Mouse (Mus musculus) left cerebral cortex, postnatal 36 days (tissue): ENCODE measurements at regions not wholly inside any gene's neighbourhood (a gene's known extent, or its start where the extent isn't known, plus 50 kb on each side); places are given as distances from the start of the nearest gene placed in this dataset.

ENCODE experiments used
- DNase-seq, 2 experiments: peaks; one replicate each; pipeline ENCODE4 v3.0.0; 2021 to 2022; ENCODE audit warnings: low spot score in 2 of 2, mixed read lengths in 1 of 2
- intact Hi-C: fragments of 180-260 bp; cut with DNase I; formaldehyde crosslinking; loops from one replicate; pipeline ENCODE4 v1.15.1; 2025

- DNase-seq = no peak
- intact Hi-C loops = no loop called here
These were observed 113.0 kb upstream of the 1700021F07Rik start for GRCm38 (mm10) chr2:173409433-173409832.

GRCm38 (mm10) chr2:173413906-173414656, 108.3 kb upstream of the 1700021F07Rik start:
- intact Hi-C loops = no loop called here

DNA sequence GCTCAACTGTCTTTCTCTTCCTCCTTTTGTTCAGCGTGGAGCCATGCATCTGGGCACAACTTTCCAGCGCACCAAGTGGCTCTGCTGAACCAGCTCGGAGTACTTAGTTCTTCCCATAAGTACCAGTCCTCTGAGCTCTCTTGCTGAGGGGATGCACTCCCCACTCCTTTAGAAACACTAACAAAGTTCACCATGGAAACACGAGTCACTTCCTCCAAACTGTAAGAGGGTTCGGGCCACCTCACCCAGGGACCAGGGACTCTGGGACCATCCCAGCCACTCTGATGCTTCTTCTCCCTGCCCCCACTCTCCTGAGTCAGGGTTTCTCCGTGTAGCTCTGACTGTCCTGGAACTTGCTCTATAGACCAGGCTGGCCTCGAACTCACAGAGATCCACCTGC, 107.0 kb upstream of the 1700021F07Rik start:
- no peak for DNase-seq
- intact Hi-C loops = no loop called here

More at GRCm38 (mm10) chr2:173413906-173414656, 108.3 kb upstream of the 1700021F07Rik start:
- DNase-seq = peak in 1 of 2 experiments; percentile 25

GRCm38 (mm10) chr2:173416921-173417320, 105.5 kb upstream of the 1700021F07Rik start:
- DNase-seq = no peak
- intact Hi-C loops = no loop called here

DNA sequence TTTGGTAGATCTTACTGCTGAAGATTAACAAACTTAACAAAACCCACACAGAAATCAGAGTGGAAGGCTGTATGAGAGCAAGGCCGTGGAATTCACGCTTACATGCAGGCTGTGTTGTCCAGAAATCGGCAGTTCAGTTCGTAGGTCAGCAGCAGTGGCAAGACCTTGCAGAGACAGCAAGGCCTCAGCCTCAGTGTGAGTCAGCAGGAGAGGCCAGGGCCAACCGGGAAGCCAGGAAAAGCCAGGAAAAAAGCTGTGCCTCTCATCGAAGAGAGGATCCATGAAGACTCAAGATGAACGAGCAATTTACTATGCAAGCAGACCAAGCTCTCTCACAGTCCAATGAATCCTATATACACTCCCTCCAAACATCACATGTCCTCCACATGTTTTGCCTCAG, 103.4 kb upstream of the 1700021F07Rik start:
- DNase-seq = no peak
- intact Hi-C loops = no loop called here

- intact Hi-C loops = no loop called here
- DNase-seq = peak in 1 of 2 experiments; percentile 24
These were observed 102.4 kb upstream of the 1700021F07Rik start for GRCm38 (mm10) chr2:173419972-173420391.

- intact Hi-C loops = no loop called here
- no peak for DNase-seq
These were observed 101.9 kb upstream of the 1700021F07Rik start for GRCm38 (mm10) chr2:173420481-173420880.

GRCm38 (mm10) chr2:173424875-173425274, 97.5 kb upstream of the 1700021F07Rik start:
- intact Hi-C loops = no loop called here
- DNase-seq = no peak

DNA sequence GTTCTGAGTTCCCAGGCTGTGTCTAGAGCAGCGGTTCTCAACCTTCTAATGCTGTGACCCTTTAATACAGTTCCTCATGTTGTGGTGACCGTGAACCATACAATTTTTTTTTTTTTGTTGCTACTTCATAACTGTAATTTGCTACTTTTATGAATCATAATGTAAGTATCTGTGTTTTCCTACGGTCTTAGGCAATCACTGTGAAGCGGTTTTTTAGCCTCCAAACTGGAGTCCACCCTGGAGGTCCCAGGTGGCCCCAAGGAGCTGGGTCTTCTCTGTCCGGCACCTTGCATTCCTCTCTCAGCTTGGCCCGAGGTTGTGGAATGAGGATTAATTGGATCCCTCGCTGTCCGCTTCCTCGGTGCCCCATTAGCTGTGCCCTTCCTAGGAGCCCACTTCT, 96.6 kb upstream of the 1700021F07Rik start:
- DNase-seq = no peak
- intact Hi-C loops = no loop called here

DNA sequence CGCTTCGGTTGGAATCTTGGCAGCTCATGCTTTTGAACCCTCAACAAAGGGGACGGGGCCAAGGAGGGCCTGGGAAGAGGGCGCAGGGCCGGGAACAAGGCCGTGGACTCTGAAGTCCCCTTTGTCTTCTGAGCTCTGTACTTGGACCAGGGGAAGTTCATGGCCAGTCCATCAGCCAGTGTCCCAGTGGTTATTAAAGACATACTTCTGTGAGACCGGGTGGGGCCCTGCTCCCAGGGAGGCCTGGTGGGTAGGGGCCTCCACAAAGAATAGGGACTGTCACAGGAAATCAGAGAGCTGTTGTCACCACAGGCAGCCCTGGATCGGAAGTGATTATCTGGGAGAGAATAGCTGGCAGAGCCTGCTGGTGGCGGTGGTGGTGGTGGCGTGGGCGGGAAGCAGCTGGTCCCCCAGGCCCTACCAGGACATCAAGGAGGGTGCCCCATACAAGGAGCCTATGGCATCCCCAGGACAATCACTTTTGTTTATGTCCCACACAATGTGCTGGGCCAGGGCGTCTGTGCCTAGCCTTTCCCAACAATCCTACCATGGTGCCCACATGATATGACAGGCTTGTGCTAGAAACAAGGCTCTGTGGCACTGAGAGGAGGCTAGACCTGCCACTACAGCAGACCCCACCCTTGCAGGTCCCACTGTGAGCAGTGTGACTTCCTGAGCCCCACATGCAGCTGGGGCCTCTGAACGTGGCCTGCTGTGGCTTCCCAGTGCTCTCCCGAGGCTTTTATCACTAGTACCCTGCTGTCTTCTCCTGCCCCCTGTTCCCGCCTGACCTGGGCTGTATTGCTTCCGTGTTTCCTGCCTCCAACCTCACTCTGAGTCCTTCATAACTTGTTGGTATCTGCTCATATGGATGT, 96.0 kb upstream of the 1700021F07Rik start:
- DNase-seq = no peak
- intact Hi-C loops = no loop called here

- no peak for DNase-seq
- intact Hi-C loops = no loop called here
These were observed 94.4 kb upstream of the 1700021F07Rik start for GRCm38 (mm10) chr2:173427888-173428450.

DNA sequence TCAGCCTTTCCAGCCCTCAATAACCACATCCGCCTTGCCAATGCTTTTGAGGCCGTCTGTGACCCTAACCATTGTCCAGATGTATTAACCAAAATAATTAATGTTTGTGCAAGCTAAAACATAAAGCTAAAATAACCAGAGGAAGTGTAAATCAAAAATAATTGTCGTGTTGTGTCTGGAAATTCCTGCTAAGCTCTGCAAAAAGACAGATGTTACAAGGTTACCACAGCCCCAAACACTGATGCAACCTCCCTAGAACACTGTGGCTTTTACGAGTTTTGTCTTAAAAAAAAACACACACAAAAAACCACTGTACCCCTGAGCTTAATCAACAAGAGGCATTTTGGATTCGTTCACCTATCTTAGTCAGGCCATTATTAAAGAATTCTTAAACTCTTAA, 90.5 kb upstream of the 1700021F07Rik start:
- intact Hi-C loops = no loop called here

GRCm38 (mm10) chr2:173432258-173432657, 90.1 kb upstream of the 1700021F07Rik start:
- intact Hi-C loops = no loop called here
- DNase-seq = no peak

More for the DNA sequence above, 90.5 kb upstream of the 1700021F07Rik start:
- DNase-seq = no peak

DNA sequence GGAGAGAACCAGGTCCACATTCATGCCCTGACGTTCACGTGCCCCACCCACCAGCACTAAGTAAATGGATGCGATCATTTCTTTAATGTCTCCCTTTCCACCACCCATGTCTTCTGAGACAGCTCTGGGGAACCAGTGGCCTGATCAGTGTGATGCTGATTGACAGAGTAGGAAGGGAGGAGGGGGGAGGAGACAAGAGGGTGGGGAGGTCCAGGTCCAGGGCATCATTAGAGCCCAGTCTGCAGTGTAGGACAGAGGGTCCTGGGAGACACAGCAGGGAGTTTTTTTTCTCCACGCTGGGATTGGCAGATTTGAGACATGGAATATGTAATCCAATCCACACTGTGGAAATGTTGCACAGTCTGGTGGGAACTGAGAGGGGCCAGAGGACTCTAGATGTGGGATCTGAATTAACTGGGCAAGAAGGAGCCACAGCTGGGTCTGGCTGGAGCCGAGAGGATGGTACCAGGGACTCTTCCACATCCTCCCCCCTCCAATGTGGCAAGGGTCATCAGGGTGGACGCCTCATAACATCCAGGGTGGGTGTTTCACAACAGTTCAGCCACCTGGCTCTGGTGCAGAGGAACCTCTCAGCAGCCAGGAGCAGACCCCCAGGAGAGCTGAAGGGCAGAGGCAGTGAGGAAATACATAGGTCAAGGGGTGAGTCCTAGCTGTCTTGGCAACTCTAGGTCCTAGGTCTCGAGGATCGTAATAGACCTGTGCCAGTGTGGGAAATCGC, 89.3 kb upstream of the 1700021F07Rik start:
- intact Hi-C loops = no loop called here
- no peak for DNase-seq

DNA sequence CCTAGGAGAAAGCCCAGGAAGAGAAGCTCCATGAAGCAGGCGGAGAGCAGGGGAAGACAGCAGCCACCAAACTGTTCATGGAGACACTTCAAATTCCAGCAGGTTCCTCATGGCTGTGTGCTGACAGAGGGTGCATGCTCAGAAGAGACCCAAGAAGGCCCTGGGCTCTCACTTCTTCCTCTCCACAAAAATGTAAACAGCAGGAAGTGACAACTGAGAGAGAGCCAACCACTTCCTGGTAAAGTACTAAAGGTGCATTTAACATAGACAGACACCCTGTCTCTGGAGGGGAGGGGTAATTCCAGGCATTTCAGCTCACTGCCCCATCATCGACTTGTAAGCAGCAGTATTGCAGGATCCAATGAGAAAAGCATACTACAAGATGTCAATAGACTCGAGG, 85.8 kb upstream of the 1700021F07Rik start:
- no peak for DNase-seq
- intact Hi-C loops = no loop called here

- intact Hi-C loops = no loop called here
- no peak for DNase-seq
These were observed 83.4 kb upstream of the 1700021F07Rik start for GRCm38 (mm10) chr2:173439031-173439430.

- intact Hi-C loops = no loop called here
- no peak for DNase-seq
These were observed 80.3 kb upstream of the 1700021F07Rik start for GRCm38 (mm10) chr2:173442056-173442455.

DNA sequence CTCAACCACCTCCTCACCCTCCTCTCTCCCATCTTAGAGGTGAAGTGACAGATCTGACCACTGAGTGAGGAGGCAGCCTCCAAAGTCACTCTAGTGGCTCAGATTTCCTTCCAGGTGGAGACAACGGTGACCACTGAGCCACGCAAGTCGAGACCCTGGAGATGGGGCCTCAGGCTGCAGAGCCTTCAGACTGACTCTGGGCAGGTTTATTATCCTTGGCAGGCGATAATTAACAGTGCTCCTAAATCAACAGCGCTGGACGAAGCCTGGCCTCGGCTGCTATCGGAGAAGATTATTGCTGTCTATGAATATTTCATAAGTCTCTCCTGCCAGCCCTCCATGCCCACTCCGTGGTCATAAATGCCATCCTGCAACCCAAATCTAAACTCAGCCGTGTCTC, 79.1 kb upstream of the 1700021F07Rik start:
- intact Hi-C loops = no loop called here
- DNase-seq = no peak

DNA sequence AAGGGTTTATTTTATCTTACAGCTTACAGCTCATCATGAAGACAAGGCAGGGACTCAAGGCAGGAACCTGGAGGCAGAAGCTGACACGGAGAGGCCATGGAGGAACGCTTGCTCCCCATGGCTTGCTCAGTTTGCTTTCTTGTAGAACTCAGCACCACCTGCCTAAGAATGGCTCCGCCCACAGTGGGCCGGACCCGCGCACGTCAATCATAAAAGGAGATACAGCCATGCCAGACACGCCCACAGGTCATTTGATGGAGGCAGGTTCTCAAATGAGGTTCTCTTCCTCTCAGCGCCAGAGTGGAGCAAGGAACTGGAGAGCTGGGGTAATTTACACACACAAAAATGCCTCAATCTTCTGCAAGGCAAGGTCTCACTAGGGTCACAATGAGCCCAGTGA, 78.0 kb upstream of the 1700021F07Rik start:
- intact Hi-C loops = no loop called here
- DNase-seq = no peak

- intact Hi-C loops = no loop called here
- DNase-seq = no peak
These were observed 77.3 kb upstream of the 1700021F07Rik start for GRCm38 (mm10) chr2:173445039-173445438.
